Comparison of ENCODE assay signal across 12 mouse cellular contexts in genomic region chr6:30664776-30665175, GRCm38 (mm10). TPM values are rescaled to one million over a fixed set of nuclear protein-coding genes. Genes with fewer than 3 reads are reported as not detected.
DNase-seq lines count a peak whose midpoint lies in the region; ATAC-seq and TF ChIP-seq lines count a peak whose summit lies in the region.
"Had no signal": no experiment of that assay in that cellular context is flagged by ENCODE, and none has a peak within 500 bp of the region (broad histone marks: within the 10 kb centered on the region; RNA-seq: fewer than 3 reads in every experiment).

No protein-coding gene starts in this region.

- peaks cover 53% of the 10 kb centered on the region for H3K4me1 ChIP-seq in embryonic facial prominence, embryonic 14.5 days (ENCODE audit: control insufficient read depth, insufficient read depth, low read length)
- peaks cover 33% of the 10 kb centered on the region for H3K4me1 ChIP-seq in midbrain, embryonic 13.5 days (replicated peaks)

- no peak for TF ChIP-seq CTCF in layer of hippocampus, adult 2 months (conservative IDR thresholded peaks at IDR 0.05)

- WGBS in embryonic facial prominence, embryonic 14.5 days = 36% methylated on average over 6 of the region's 6 CpGs
- WGBS in midbrain, embryonic 13.5 days = 27% methylated on average over 6 of the region's 6 CpGs

- H3K36me3 ChIP-seq in embryonic facial prominence, embryonic 14.5 days (ENCODE audit: control insufficient read depth, insufficient read depth, low read length) = no peaks in the 10 kb centered on the region
- no peaks in the 10 kb centered on the region for H3K36me3 ChIP-seq in midbrain, embryonic 13.5 days

- no peaks in the 10 kb centered on the region for H3K9me3 ChIP-seq in embryonic facial prominence, embryonic 14.5 days (ENCODE audit: control insufficient read depth, low read length)
- no peaks in the 10 kb centered on the region for H3K9me3 ChIP-seq in midbrain, embryonic 13.5 days

- no peak overlapping the region for H3K9ac ChIP-seq in embryonic facial prominence, embryonic 14.5 days (ENCODE audit: low read depth, low read length)
- H3K9ac ChIP-seq in midbrain, embryonic 13.5 days (replicated peaks) = no peak overlapping the region

- no peaks in the 10 kb centered on the region for H3K27me3 ChIP-seq in embryonic facial prominence, embryonic 14.5 days (replicated peaks; ENCODE audit: control insufficient read depth, insufficient read depth, low read length)
- H3K27me3 ChIP-seq in midbrain, embryonic 13.5 days = no peaks in the 10 kb centered on the region

- ATAC-seq in embryonic facial prominence, embryonic 14.5 days (ENCODE audit: low read depth) = no peak
- no peak for ATAC-seq in midbrain, embryonic 13.5 days

- H3K4me3 ChIP-seq in layer of hippocampus, adult 2 months = no peak overlapping the region
- H3K4me3 ChIP-seq in embryonic facial prominence, embryonic 14.5 days (ENCODE audit: low read depth, low read length) = no peak overlapping the region
- no peak overlapping the region for H3K4me3 ChIP-seq in midbrain, embryonic 13.5 days (replicated peaks)

- H3K4me2 ChIP-seq in embryonic facial prominence, embryonic 14.5 days (ENCODE audit: low read depth, low read length) = no peak overlapping the region
- no peak overlapping the region for H3K4me2 ChIP-seq in midbrain, embryonic 13.5 days (replicated peaks)

- peak overlapping the region; percentile 12; the same call in 1 of the 2 replicates for H3K27ac ChIP-seq in layer of hippocampus, adult 2 months
- peak overlapping the region; percentile 75 for H3K27ac ChIP-seq in embryonic facial prominence, embryonic 14.5 days (replicated peaks; ENCODE audit: low read depth, low read length)
- H3K27ac ChIP-seq in midbrain, embryonic 13.5 days = peak overlapping the region; percentile 54

- DNase-seq in heart, adult 11 months = peak; percentile 11
- DNase-seq in heart, adult 9 months (ENCODE audit: low spot score in 2 of 2) = no peak
- peak in 1 of 2 experiments; percentile 33 for DNase-seq in layer of hippocampus, adult 2 months (ENCODE audit: low spot score in 2 of 2)
- DNase-seq in layer of hippocampus, adult 11-12 months (ENCODE audit: low spot score) = no peak
- DNase-seq in embryonic facial prominence, embryonic 14.5 days (ENCODE audit: low spot score) = no peak
- DNase-seq in ovary, postnatal 10 days (ENCODE audit: low spot score) = no peak
- no peak for DNase-seq in thymus, postnatal 36 days
- DNase-seq: B cell, adult 2 months; gastrocnemius, postnatal 10 days had no signal

RNA-seq across cellular contexts. Expression of gene Cpa1, which starts 25.8 kb away (rescaled TPM):
- not detected for total RNA-seq in layer of hippocampus, adult 2 months (2021)
- 1.3 and 1.7 TPM in 2 replicates for polyA plus RNA-seq in embryonic facial prominence, embryonic 14.5 days (2014; fragmentation: Nextera tagmentation; extraction: Ambion mirVana)
- polyA plus RNA-seq in midbrain, embryonic 13.5 days (2015; fragmentation: Nextera tagmentation; extraction: Ambion mirVana) = 0.63 and 0.79 TPM in 2 replicates
- total RNA-seq: common myeloid progenitor, adult 5-6 weeks; layer of hippocampus, adult 8-10 months had no signal

RNA-seq across cellular contexts. Expression of gene Cep41, which starts 28.8 kb away (rescaled TPM):
- total RNA-seq in layer of hippocampus, adult 2 months (2021) = 1 to 10 TPM; 7.3 to 7.7 TPM
- polyA plus RNA-seq in embryonic facial prominence, embryonic 14.5 days (2014; fragmentation: Nextera tagmentation; extraction: Ambion mirVana) = 38.6 and 44.3 TPM in 2 replicates
- polyA plus RNA-seq in midbrain, embryonic 13.5 days (2015; fragmentation: Nextera tagmentation; extraction: Ambion mirVana) = 15.5 and 17.1 TPM in 2 replicates

RNA-seq across cellular contexts. Expression of gene Cpa5, which starts 54.0 kb away (rescaled TPM):
- not detected for total RNA-seq in layer of hippocampus, adult 2 months (2021)
- polyA plus RNA-seq in embryonic facial prominence, embryonic 14.5 days (2014; fragmentation: Nextera tagmentation; extraction: Ambion mirVana) = 0.92 and 1.3 TPM in 2 replicates
- polyA plus RNA-seq in midbrain, embryonic 13.5 days (2015; fragmentation: Nextera tagmentation; extraction: Ambion mirVana) = 0.10 TPM in 1 of 2 replicates, not detected in the other
- total RNA-seq: common myeloid progenitor, adult 5-6 weeks; layer of hippocampus, adult 8-10 months had no signal

RNA-seq across cellular contexts. Expression of gene Mest, which starts 58.6 kb away (rescaled TPM):
- 10 to 100 TPM; 45.2 to 47.5 TPM for total RNA-seq in layer of hippocampus, adult 2 months (2021)
- polyA plus RNA-seq in embryonic facial prominence, embryonic 14.5 days (2014; fragmentation: Nextera tagmentation; extraction: Ambion mirVana) = 2,046 and 2,257 TPM in 2 replicates
- polyA plus RNA-seq in midbrain, embryonic 13.5 days (2015; fragmentation: Nextera tagmentation; extraction: Ambion mirVana) = 409 and 424 TPM in 2 replicates

Comparison
In these comparisons a context has a peak if more than half of its experiments do, and no peak if none do; other contexts are left out.
1. H3K27ac ChIP-seq: peak in every context shown above with its lines; median percentile 75 in embryonic facial prominence, embryonic 14.5 days; 54 in midbrain, embryonic 13.5 days; 12 in layer of hippocampus, adult 2 months.